Mouse (Mus musculus): ENCODE data around the gene Amer3. TPM values are rescaled to one million over a fixed set of nuclear protein-coding genes. Genes with fewer than 3 reads are reported as not detected.

Amer3 gene
- polyA plus RNA-seq, 2 experiments = 0.06 TPM; not detected in 1

- no peak overlapping the region for H3K4me2 ChIP-seq (replicated peaks; ENCODE audit: low read depth, low read length, severe bottlenecking)
- DNase-seq (ENCODE audit: low spot score) (no peak), ATAC-seq (ENCODE audit: low FRiP score, low read depth) (no peak)
- 42% methylated on average over 4 of the region's 4 CpGs for WGBS
- no peak overlapping the region for H3K9ac ChIP-seq (ENCODE audit: low read depth, low read length, severe bottlenecking)
- H3K4me3 ChIP-seq (replicated peaks; ENCODE audit: low read length) = no peak overlapping the region
- peaks cover 16% of the 10 kb centered on the region for H3K27me3 ChIP-seq (ENCODE audit: control insufficient read depth, insufficient read depth, low read length)
- H3K27ac ChIP-seq (replicated peaks; ENCODE audit: low read depth, low read length) = no peak overlapping the region
- no peak for TF ChIP-seq POLR2A (IDR thresholded peaks at IDR 0.05; ENCODE audit: borderline replicate concordance, extremely low read depth, insufficient read depth, insufficient read length)
- H3K9me3 ChIP-seq (ENCODE audit: control insufficient read depth, low read length) = no peaks in the 10 kb centered on the region
- H3K4me1 ChIP-seq (ENCODE audit: control insufficient read depth, insufficient read depth, low read length) = peaks cover 4% of the 10 kb centered on the region; the same call in 1 of the 2 replicates
- no peaks in the 10 kb centered on the region for H3K36me3 ChIP-seq (ENCODE audit: control insufficient read depth, insufficient read depth, low read length)
Observed at GRCm38 (mm10) chr1:34583821-34584263, 4.4 kb downstream of the Amer3 start.

GRCm38 (mm10) chr1:34584736-34585135 is 5.3 kb downstream of the Amer3 start:
- Histone ChIP-seq H3K9ac (ENCODE audit: low read depth, low read length, severe bottlenecking) (no peak overlapping the region), H3K27ac (replicated peaks; ENCODE audit: low read depth, low read length) (no peak overlapping the region), H3K4me2 (replicated peaks; ENCODE audit: low read depth, low read length, severe bottlenecking) (no peak overlapping the region), H3K36me3 (ENCODE audit: control insufficient read depth, insufficient read depth, low read length) (no peaks in the 10 kb centered on the region), H3K4me1 (ENCODE audit: control insufficient read depth, insufficient read depth, low read length) (no peaks in the 10 kb centered on the region), H3K27me3 (ENCODE audit: control insufficient read depth, insufficient read depth, low read length) (peaks cover 9% of the 10 kb centered on the region; the same call in 1 of the 2 replicates), H3K9me3 (ENCODE audit: control insufficient read depth, low read length) (no peaks in the 10 kb centered on the region), H3K4me3 (replicated peaks; ENCODE audit: low read length) (no peak overlapping the region)
- no peak for DNase-seq (ENCODE audit: low spot score)
- TF ChIP-seq POLR2A (IDR thresholded peaks at IDR 0.05; ENCODE audit: borderline replicate concordance, extremely low read depth, insufficient read depth, insufficient read length) = no peak
- ATAC-seq (ENCODE audit: low FRiP score, low read depth) = no peak
- 70% methylated on average over 4 of the region's 4 CpGs for WGBS

- ATAC-seq (ENCODE audit: low FRiP score, low read depth) (no peak), DNase-seq (ENCODE audit: low spot score) (no peak)
- Histone ChIP-seq H3K4me3 (replicated peaks; ENCODE audit: low read length) (no peak overlapping the region), H3K9me3 (ENCODE audit: control insufficient read depth, low read length) (no peaks in the 10 kb centered on the region), H3K27me3 (ENCODE audit: control insufficient read depth, insufficient read depth, low read length) (no peaks in the 10 kb centered on the region), H3K9ac (ENCODE audit: low read depth, low read length, severe bottlenecking) (no peak overlapping the region), H3K4me1 (ENCODE audit: control insufficient read depth, insufficient read depth, low read length) (no peaks in the 10 kb centered on the region), H3K36me3 (ENCODE audit: control insufficient read depth, insufficient read depth, low read length) (no peaks in the 10 kb centered on the region), H3K27ac (replicated peaks; ENCODE audit: low read depth, low read length) (no peak overlapping the region), H3K4me2 (replicated peaks; ENCODE audit: low read depth, low read length, severe bottlenecking) (no peak overlapping the region)
- 79% methylated on average over 22 of the region's 22 CpGs for WGBS
- no peak for TF ChIP-seq POLR2A (IDR thresholded peaks at IDR 0.05; ENCODE audit: borderline replicate concordance, extremely low read depth, insufficient read depth, insufficient read length)
Observed at GRCm38 (mm10) chr1:34587298-34588096, 8.0 kb downstream of the Amer3 start.

- TF ChIP-seq POLR2A (IDR thresholded peaks at IDR 0.05; ENCODE audit: borderline replicate concordance, extremely low read depth, insufficient read depth, insufficient read length) = no peak
- no peaks in the 10 kb centered on the region for H3K36me3 ChIP-seq (ENCODE audit: control insufficient read depth, insufficient read depth, low read length)
- H3K4me3 ChIP-seq (replicated peaks; ENCODE audit: low read length) = no peak overlapping the region
- no peaks in the 10 kb centered on the region for H3K4me1 ChIP-seq (ENCODE audit: control insufficient read depth, insufficient read depth, low read length)
- H3K27ac ChIP-seq (replicated peaks; ENCODE audit: low read depth, low read length) = no peak overlapping the region
- no peak for DNase-seq (ENCODE audit: low spot score)
- 80% methylated on average over 15 of the region's 15 CpGs for WGBS
- no peak for ATAC-seq (ENCODE audit: low FRiP score, low read depth)
- H3K9me3 ChIP-seq (ENCODE audit: control insufficient read depth, low read length) = no peaks in the 10 kb centered on the region
- H3K27me3 ChIP-seq (ENCODE audit: control insufficient read depth, insufficient read depth, low read length) = no peaks in the 10 kb centered on the region
- H3K4me2 ChIP-seq (replicated peaks; ENCODE audit: low read depth, low read length, severe bottlenecking) = no peak overlapping the region
- no peak overlapping the region for H3K9ac ChIP-seq (ENCODE audit: low read depth, low read length, severe bottlenecking)
Observed at GRCm38 (mm10) chr1:34600000-34600399, 20.5 kb downstream of the Amer3 start.

GRCm38 (mm10) chr1:34601323-34602047 is 22.0 kb downstream of the Amer3 start:
- TF ChIP-seq POLR2A (IDR thresholded peaks at IDR 0.05; ENCODE audit: borderline replicate concordance, extremely low read depth, insufficient read depth, insufficient read length) = no peak
- DNase-seq (ENCODE audit: low spot score) = no peak
- Histone ChIP-seq H3K27me3 (ENCODE audit: control insufficient read depth, insufficient read depth, low read length) (no peaks in the 10 kb centered on the region), H3K4me1 (ENCODE audit: control insufficient read depth, insufficient read depth, low read length) (no peaks in the 10 kb centered on the region), H3K4me3 (replicated peaks; ENCODE audit: low read length) (no peak overlapping the region), H3K27ac (replicated peaks; ENCODE audit: low read depth, low read length) (no peak overlapping the region), H3K4me2 (replicated peaks; ENCODE audit: low read depth, low read length, severe bottlenecking) (no peak overlapping the region), H3K9me3 (ENCODE audit: control insufficient read depth, low read length) (no peaks in the 10 kb centered on the region), H3K36me3 (ENCODE audit: control insufficient read depth, insufficient read depth, low read length) (no peaks in the 10 kb centered on the region), H3K9ac (ENCODE audit: low read depth, low read length, severe bottlenecking) (no peak overlapping the region)
- no peak for ATAC-seq (ENCODE audit: low FRiP score, low read depth)
- WGBS = 74% methylated on average over 3 of the region's 3 CpGs

All from limb, embryonic 14.5 days (tissue).